Mouse (Mus musculus): ENCODE measurements around the gene Serpina3f.

DNA sequence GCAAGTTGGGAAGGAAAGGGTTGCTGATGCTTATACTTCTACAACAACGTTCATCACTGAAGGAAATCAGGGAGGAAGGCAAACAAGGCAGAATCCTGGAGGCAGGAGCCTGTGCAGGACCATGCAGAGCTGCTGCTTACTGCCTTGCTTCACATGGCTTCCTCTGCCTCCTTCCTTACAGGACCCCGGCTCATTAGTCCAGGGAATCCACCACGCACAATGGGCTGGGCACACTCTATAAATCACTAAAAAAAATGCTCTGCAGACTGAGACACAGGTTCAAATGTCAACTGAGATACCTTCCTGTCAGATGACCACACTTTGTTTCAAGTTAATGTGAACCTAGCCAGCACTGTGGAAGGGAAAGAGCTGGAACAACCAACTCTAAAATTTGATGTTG lies 46.7 kb downstream of the Serpina3f start:
- TF ChIP-seq GATA1 (IDR thresholded peaks at IDR 0.05; ENCODE audit: borderline replicate concordance, low read length) (no peak), FLI1 (IDR thresholded peaks at IDR 0.05; ENCODE audit: low read length) (no peak)

Data from megakaryocyte, embryonic 14.5 days (primary cell).